Mouse (Mus musculus): ENCODE measurements at regions not wholly inside any gene's neighbourhood (a gene's known extent, or its start where the extent isn't known, plus 50 kb on each side); places are given as distances from the start of the nearest gene placed in this dataset.

DNA sequence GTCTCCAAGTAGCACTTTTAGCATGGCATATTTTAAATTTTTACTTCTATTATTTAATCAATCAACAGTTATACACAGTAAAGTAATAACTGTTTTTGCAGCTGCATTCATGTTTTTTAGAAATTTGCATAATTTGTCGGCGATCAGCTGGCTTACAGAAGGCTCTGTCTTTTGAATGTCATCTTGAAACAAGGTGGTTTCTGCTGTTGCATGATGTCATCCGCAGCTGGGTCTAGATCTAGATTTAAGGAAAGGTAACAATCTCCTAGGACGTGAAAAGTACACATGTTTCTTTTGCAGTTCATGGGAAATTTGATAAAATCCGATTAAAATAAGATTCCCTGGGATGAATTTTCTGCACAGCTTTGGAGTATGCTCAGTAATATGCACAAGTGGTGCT is 534.9 kb downstream of the Ttll7 start:
- no peak for ATAC-seq (ENCODE audit: insufficient read depth)
- no peak overlapping the region for H3K4me3 ChIP-seq (ENCODE audit: low read depth, low read length)
- WGBS = 85% methylated on average over 5 of the region's 5 CpGs

DNA sequence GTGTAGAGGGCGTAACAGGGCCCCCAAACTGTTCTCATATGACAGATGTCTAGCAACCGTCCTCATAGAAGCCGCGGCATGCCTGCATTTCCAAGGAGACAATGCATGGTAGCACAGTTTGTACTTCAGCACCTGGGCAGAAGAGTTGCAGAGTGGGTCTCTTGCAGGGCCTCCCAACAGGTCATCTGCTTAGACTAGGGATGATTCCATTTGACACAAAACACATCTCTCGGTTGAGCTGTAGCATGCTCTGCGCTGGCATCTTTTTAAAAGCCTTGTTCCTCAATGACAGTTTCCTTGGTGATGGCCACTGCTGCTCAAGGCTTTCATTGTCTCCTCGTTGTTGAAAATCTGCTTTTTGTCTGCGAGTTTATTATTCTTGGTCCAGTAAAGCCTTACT is 546.1 kb downstream of the Ttll7 start:
- Histone ChIP-seq H3K4me3 (ENCODE audit: low read depth, low read length) (no peak overlapping the region), H3K4me1 (ENCODE audit: insufficient read depth) (no peaks in the 10 kb centered on the region), H3K27me3 (ENCODE audit: insufficient read depth, low read length) (no peaks in the 10 kb centered on the region), H3K36me3 (ENCODE audit: insufficient read depth) (no peaks in the 10 kb centered on the region), H3K27ac (ENCODE audit: low read depth) (no peak overlapping the region), H3K9me3 (ENCODE audit: low read depth, low read length) (no peaks in the 10 kb centered on the region), H3K4me2 (no peak overlapping the region), H3K9ac (no peak overlapping the region)
- WGBS = 76% methylated on average over 8 of the region's 8 CpGs
- no peak for DNase-seq
- ATAC-seq (ENCODE audit: insufficient read depth) = no peak
- TF ChIP-seq CTCF (IDR thresholded peaks at IDR 0.05; ENCODE audit: low read depth) = no peak

More for the DNA sequence above, 534.9 kb downstream of the Ttll7 start:
- no peaks in the 10 kb centered on the region for H3K36me3 ChIP-seq (ENCODE audit: insufficient read depth)
- no peak for DNase-seq
- TF ChIP-seq CTCF (IDR thresholded peaks at IDR 0.05; ENCODE audit: low read depth) = no peak
- H3K4me2 ChIP-seq = no peak overlapping the region
- H3K9me3 ChIP-seq (ENCODE audit: low read depth, low read length) = no peaks in the 10 kb centered on the region
- no peak overlapping the region for H3K27ac ChIP-seq (ENCODE audit: low read depth)
- H3K9ac ChIP-seq = no peak overlapping the region
- no peaks in the 10 kb centered on the region for H3K27me3 ChIP-seq (ENCODE audit: insufficient read depth, low read length)
- H3K4me1 ChIP-seq (ENCODE audit: insufficient read depth) = no peaks in the 10 kb centered on the region

- no peaks in the 10 kb centered on the region for H3K9me3 ChIP-seq (ENCODE audit: low read depth, low read length)
- no peak overlapping the region for H3K4me2 ChIP-seq
- no peak overlapping the region for H3K4me3 ChIP-seq (ENCODE audit: low read depth, low read length)
- no peaks in the 10 kb centered on the region for H3K36me3 ChIP-seq (ENCODE audit: insufficient read depth)
- DNase-seq = no peak
- H3K27me3 ChIP-seq (ENCODE audit: insufficient read depth, low read length) = no peaks in the 10 kb centered on the region
- H3K9ac ChIP-seq = no peak overlapping the region
- H3K4me1 ChIP-seq (ENCODE audit: insufficient read depth) = no peaks in the 10 kb centered on the region
- WGBS = 66% methylated on average over 4 of the region's 4 CpGs
- TF ChIP-seq CTCF (IDR thresholded peaks at IDR 0.05; ENCODE audit: low read depth) = no peak
- no peak for ATAC-seq (ENCODE audit: insufficient read depth)
- no peak overlapping the region for H3K27ac ChIP-seq (ENCODE audit: low read depth)
These were observed 560.1 kb downstream of the Ttll7 start for GRCm38 (mm10) chr3:147412274-147412673.

GRCm38 (mm10) chr3:147416926-147417325 is 564.8 kb downstream of the Ttll7 start:
- 22% methylated on average over 3 of the region's 3 CpGs for WGBS
- no peak overlapping the region for H3K4me3 ChIP-seq (ENCODE audit: low read depth, low read length)
- H3K27ac ChIP-seq (ENCODE audit: low read depth) = no peak overlapping the region
- no peaks in the 10 kb centered on the region for H3K36me3 ChIP-seq (ENCODE audit: insufficient read depth)
- no peak overlapping the region for H3K9ac ChIP-seq
- H3K9me3 ChIP-seq (ENCODE audit: low read depth, low read length) = no peaks in the 10 kb centered on the region
- no peak for ATAC-seq (ENCODE audit: insufficient read depth)
- no peak for TF ChIP-seq CTCF (IDR thresholded peaks at IDR 0.05; ENCODE audit: low read depth)
- no peak for DNase-seq
- H3K4me1 ChIP-seq (ENCODE audit: insufficient read depth) = no peaks in the 10 kb centered on the region
- no peaks in the 10 kb centered on the region for H3K27me3 ChIP-seq (ENCODE audit: insufficient read depth, low read length)
- H3K4me2 ChIP-seq = no peak overlapping the region

DNA sequence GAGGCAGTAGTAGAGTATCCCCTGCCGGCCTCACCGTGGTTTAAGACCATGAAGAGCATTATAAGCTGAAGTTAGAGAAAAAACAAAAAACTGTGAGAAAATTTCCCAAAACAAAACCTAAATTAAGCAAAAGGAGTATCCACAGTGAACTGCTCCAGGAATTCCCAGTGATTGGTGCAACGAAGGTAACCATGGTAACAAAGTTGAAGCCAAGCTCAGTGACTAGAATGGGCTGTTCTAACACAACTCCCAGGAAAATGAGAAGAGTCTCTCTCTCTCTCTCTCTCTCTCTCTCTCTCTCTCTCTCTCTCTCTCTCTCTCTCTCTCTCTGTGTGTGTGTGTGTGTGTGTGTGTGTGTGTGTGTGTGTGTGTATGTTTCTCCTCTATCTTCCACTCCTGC is 567.0 kb downstream of the Ttll7 start:
- 41% methylated on average over 3 of the region's 3 CpGs for WGBS
- Histone ChIP-seq H3K27ac (ENCODE audit: low read depth) (no peak overlapping the region), H3K4me3 (ENCODE audit: low read depth, low read length) (no peak overlapping the region), H3K9ac (no peak overlapping the region), H3K36me3 (ENCODE audit: insufficient read depth) (no peaks in the 10 kb centered on the region), H3K27me3 (ENCODE audit: insufficient read depth, low read length) (no peaks in the 10 kb centered on the region), H3K4me2 (no peak overlapping the region), H3K9me3 (ENCODE audit: low read depth, low read length) (no peaks in the 10 kb centered on the region), H3K4me1 (ENCODE audit: insufficient read depth) (no peaks in the 10 kb centered on the region)
- no peak for ATAC-seq (ENCODE audit: insufficient read depth)
- peak; percentile 22 for DNase-seq
- TF ChIP-seq CTCF (IDR thresholded peaks at IDR 0.05; ENCODE audit: low read depth) = no peak

DNA sequence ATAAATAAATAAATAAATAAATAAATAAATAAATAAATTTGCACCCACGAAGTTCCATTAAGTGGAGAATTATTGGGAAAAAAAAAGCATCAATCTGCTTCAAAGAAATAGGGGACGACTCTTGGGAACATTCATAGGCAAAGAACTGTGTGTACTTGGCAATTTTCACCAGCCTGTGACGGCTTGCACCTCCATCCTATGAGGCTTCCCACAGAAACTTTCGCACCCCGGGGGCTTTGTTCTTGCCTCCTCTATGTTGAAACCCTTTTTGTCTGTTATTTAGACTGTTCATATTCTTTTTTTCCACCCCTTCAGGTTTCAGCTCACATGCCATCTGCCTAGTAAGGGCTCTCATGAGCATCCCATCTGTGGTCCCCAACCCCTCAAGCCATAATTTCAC is 570.0 kb downstream of the Ttll7 start:
- 78% methylated on average over 5 of the region's 5 CpGs for WGBS

DNA sequence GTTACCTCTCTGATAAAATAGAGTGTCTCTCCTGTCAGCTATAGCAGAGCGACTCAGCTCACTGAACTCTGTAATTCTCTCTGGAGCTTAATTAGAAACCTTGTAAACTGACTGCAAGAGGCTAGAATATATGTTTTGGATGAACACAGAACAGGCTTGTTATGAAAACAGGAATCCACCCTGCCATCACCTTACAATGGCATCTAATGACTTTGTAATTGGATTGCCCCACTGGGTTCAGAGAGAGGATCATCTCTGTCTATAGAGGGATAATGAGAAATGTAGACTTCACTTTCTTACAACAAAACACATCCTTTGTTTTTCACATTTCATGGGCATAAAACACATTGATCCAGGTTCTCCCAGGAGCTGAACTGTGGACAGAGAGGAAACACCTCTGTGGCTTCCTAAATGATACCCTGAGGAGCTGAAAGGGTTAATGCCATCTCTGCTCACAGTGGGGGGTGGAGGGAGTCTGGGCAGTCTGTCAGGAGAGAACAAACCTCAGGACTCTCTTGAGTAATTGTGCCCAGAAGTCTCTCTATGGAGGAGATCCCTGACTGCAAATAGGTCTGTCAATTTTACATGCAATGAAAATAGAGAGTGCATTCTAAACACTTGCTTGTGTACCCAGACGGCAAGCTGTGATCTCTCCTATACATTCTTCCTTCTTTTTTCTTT is 571.9 kb downstream of the Ttll7 start:
- ATAC-seq (ENCODE audit: insufficient read depth) = no peak
- Histone ChIP-seq H3K4me1 (ENCODE audit: insufficient read depth) (no peaks in the 10 kb centered on the region), H3K4me2 (no peak overlapping the region), H3K9ac (no peak overlapping the region), H3K9me3 (ENCODE audit: low read depth, low read length) (no peaks in the 10 kb centered on the region), H3K27me3 (ENCODE audit: insufficient read depth, low read length) (no peaks in the 10 kb centered on the region), H3K27ac (ENCODE audit: low read depth) (no peak overlapping the region), H3K36me3 (ENCODE audit: insufficient read depth) (no peaks in the 10 kb centered on the region), H3K4me3 (ENCODE audit: low read depth, low read length) (no peak overlapping the region)
- no peak for TF ChIP-seq CTCF (IDR thresholded peaks at IDR 0.05; ENCODE audit: low read depth)
- WGBS = 48% methylated on average over 2 of the region's 2 CpGs
- no peak for DNase-seq

More for the DNA sequence above, 570.0 kb downstream of the Ttll7 start:
- H3K9me3 ChIP-seq (ENCODE audit: low read depth, low read length) = no peaks in the 10 kb centered on the region
- no peaks in the 10 kb centered on the region for H3K36me3 ChIP-seq (ENCODE audit: insufficient read depth)
- H3K4me2 ChIP-seq = no peak overlapping the region
- DNase-seq = no peak
- no peak overlapping the region for H3K9ac ChIP-seq
- no peak for ATAC-seq (ENCODE audit: insufficient read depth)
- no peak for TF ChIP-seq CTCF (IDR thresholded peaks at IDR 0.05; ENCODE audit: low read depth)
- H3K27me3 ChIP-seq (ENCODE audit: insufficient read depth, low read length) = no peaks in the 10 kb centered on the region
- no peak overlapping the region for H3K27ac ChIP-seq (ENCODE audit: low read depth)
- H3K4me3 ChIP-seq (ENCODE audit: low read depth, low read length) = no peak overlapping the region
- H3K4me1 ChIP-seq (ENCODE audit: insufficient read depth) = no peaks in the 10 kb centered on the region

Data from lung, embryonic 14.5 days (tissue).